Mouse (Mus musculus) layer of hippocampus, adult 18-20 months (tissue): ENCODE data around the gene Lrrc9. TPM values are rescaled to one million over a fixed set of nuclear protein-coding genes. Genes with fewer than 3 reads are reported as not detected.

ENCODE experiments used
- DNase-seq, 2 experiments: peaks; one replicate each; pipeline ENCODE4 v3.0.0; 2022; ENCODE audit warnings: low spot score in 2 of 2
- long read RNA-seq: library from polyadenylated mRNA; stranded (forward); transcript quantifications from one replicate; pipeline ENCODE4 v2.0.0, GENCODE M21; 2021
- total RNA-seq, 2 experiments: library from RNA; stranded (reverse); gene quantifications; 2 replicates each; pipeline ENCODE4 v1.2.3; 2021

Gene Lrrc9
- total RNA-seq: 1 to 10 TPM; 2.2 to 2.6 TPM
- long read RNA-seq, partial matches to known transcripts: 0 of 1 reads
- long read RNA-seq, other reads (novel, unspliced or antisense): 1 of 1 reads

- peak; percentile 14 to 24 for DNase-seq
These were observed at the start of gene Lrrc9 for GRCm38 (mm10) chr12:72441839-72442576. Gene Lrrc9 (plus strand): TSS chr12:72441866.

GRCm38 (mm10) chr12:72393046-72393805 lies 48.4 kb upstream of the Lrrc9 start:
- peak in 1 of 2 experiments; percentile 46 for DNase-seq

- DNase-seq: no peak
These were observed 36.6 kb upstream of the Lrrc9 start for GRCm38 (mm10) chr12:72405031-72405430.

GRCm38 (mm10) chr12:72407146-72407545 lies 34.5 kb upstream of the Lrrc9 start:
- peak; percentile 14 to 69 for DNase-seq

- peak; percentile 19 to 34 for DNase-seq
These were observed 34.0 kb upstream of the Lrrc9 start for GRCm38 (mm10) chr12:72407721-72408110.

- peak; percentile 72 to 84 for DNase-seq
These were observed 33.4 kb upstream of the Lrrc9 start for GRCm38 (mm10) chr12:72408111-72408891.

GRCm38 (mm10) chr12:72408954-72409353 lies 32.7 kb upstream of the Lrrc9 start, which contains the start of gene Rtn1:
Gene Rtn1 (minus strand): TSS chr12:72409054.
- no peak for DNase-seq

- DNase-seq: no peak
These were observed 23.9 kb upstream of the Lrrc9 start for GRCm38 (mm10) chr12:72417762-72418161.

- no peak for DNase-seq
These were observed 19.0 kb upstream of the Lrrc9 start for GRCm38 (mm10) chr12:72422681-72423080.

GRCm38 (mm10) chr12:72427722-72428126 lies 13.9 kb upstream of the Lrrc9 start:
- peak; percentile 75 to 91 for DNase-seq

- no peak for DNase-seq
These were observed 9.5 kb upstream of the Lrrc9 start for GRCm38 (mm10) chr12:72432209-72432608.

GRCm38 (mm10) chr12:72433241-72433865 lies 8.3 kb upstream of the Lrrc9 start:
- no peak for DNase-seq

GRCm38 (mm10) chr12:72437676-72438341 lies 3.9 kb upstream of the Lrrc9 start:
- DNase-seq: no peak

- DNase-seq: no peak
These were observed 2.6 kb upstream of the Lrrc9 start for GRCm38 (mm10) chr12:72438961-72439480.

GRCm38 (mm10) chr12:72453941-72454340 lies 12.3 kb downstream of the Lrrc9 start:
- no peak for DNase-seq

- DNase-seq: peak in 1 of 2 experiments; percentile 42
These were observed 19.7 kb downstream of the Lrrc9 start for GRCm38 (mm10) chr12:72461191-72461893.

- DNase-seq: peak; percentile 18 to 61
These were observed 20.3 kb downstream of the Lrrc9 start for GRCm38 (mm10) chr12:72461894-72462530.

- DNase-seq: no peak
These were observed 24.3 kb downstream of the Lrrc9 start for GRCm38 (mm10) chr12:72465826-72466501.
